Mouse (Mus musculus) stomach, embryonic 16.5 days (tissue): ENCODE results near the gene Rwdd1. TPM values are rescaled to one million over a fixed set of nuclear protein-coding genes. Genes with fewer than 3 reads are reported as not detected.
A peak's percentile ranks its signal among the peaks of the same experiment; 100 is the strongest.

Experiments
- ATAC-seq: fragments of 200-750 bp; cut with Nextera tagmentation; 2 replicates; pipeline ENCODE4 v1.8.0; 2017; ENCODE audit warnings: moderate number of reproducible peaks, moderate TSS enrichment; ENCODE audit not compliant: insufficient read depth, low FRiP score
- H3K27ac ChIP-seq: fragments of 300-500 bp; sonication (generic); 2 replicates; pipeline ENCODE4 v1.5.1; 2014; ENCODE audit warnings: low read length
- H3K27me3 ChIP-seq: fragments of 300-500 bp; sonication (generic); 2 replicates; pipeline ENCODE4 v1.6.1; 2014; ENCODE audit warnings: low read length, control low read depth, mixed read lengths; ENCODE audit not compliant: control insufficient read depth, insufficient read depth
- H3K36me3 ChIP-seq: fragments of 300-500 bp; sonication (generic); 2 replicates; pipeline ENCODE4 v1.6.1; 2014; ENCODE audit warnings: low read length; ENCODE audit not compliant: control insufficient read depth, insufficient read depth
- H3K4me1 ChIP-seq: fragments of 300-500 bp; sonication (generic); 2 replicates; pipeline ENCODE4 v1.6.1; 2014; ENCODE audit warnings: low read length, control low read depth, mixed read lengths; ENCODE audit not compliant: control insufficient read depth, insufficient read depth
- H3K4me2 ChIP-seq: fragments of 300-500 bp; sonication (generic); 2 replicates; pipeline ENCODE4 v1.6.1; 2014; ENCODE audit warnings: low read depth, low read length, mixed read lengths
- H3K4me3 ChIP-seq: fragments of 300-500 bp; sonication (generic); replicated peaks from 2 replicates; pipeline ENCODE4 v1.5.1; 2014; ENCODE audit warnings: mild to moderate bottlenecking, low read length
- H3K9ac ChIP-seq: fragments of 300-500 bp; sonication (generic); 2 replicates; pipeline ENCODE4 v1.6.1; 2014; ENCODE audit warnings: low read length
- H3K9me3 ChIP-seq: fragments of 300-500 bp; sonication (generic); replicated peaks from 2 replicates; pipeline ENCODE4 v1.6.1; 2016; ENCODE audit warnings: low read length, control low read depth; ENCODE audit not compliant: control insufficient read depth
- WGBS: fragments of 180-500 bp; shearing (Covaris S2); extraction: QIAGEN DNeasy Blood & Tissue Kit; methylation state at CpG from one replicate; pipeline ENCODE4 v1.1.7; 2014; 5-methylcytosine and 5-hydroxymethylcytosine counted together
- polyA plus RNA-seq: library from polyadenylated mRNA; unstranded; fragments of >200 nt; fragmentation: Nextera tagmentation; extraction: Ambion mirVana; gene quantifications from 2 replicates; pipeline ENCODE4 v1.2.1, GENCODE M21; 2015

Rwdd1 gene
- polyA plus RNA-seq: 88.3 and 109 TPM in 2 replicates

DNA sequence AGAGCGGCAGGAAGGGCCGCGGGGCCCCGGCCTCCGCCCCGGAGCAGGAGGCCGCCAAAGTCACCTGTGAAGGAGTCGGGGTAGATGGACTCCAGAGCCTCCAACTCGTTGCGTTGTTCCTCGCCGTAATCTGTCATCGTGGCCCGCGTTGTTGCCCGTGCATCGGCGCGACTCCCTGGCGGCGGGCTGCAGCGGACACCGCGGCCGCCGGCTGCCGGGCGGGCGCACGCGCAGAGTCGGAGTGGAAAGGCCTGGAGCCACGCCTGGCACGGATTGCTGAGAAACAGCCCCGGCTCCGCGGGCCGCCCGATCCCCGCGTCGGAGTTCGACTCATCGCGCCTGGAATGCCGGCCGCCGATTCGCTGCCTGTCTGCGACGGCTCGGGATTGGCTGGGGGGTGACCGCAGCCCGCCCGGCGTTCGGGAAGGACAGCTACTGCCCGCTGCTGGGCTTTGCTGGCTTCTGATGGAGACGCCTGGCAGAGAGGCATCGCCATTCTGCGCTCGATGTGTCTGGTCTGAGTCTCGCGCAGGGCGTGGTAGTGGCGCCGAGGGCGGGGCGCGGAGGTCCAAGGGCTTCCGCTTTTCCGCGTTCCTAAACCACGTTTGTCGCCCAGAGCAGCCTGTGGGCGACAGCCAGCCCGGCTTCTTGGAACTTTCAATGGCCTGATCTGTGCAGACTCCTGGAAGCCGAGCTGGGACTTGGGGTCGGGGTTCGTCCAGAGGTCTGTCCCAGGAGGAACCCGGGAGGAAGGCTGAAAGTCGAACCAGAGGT lies at the start of gene Rwdd1:
TSS of gene Rwdd1 (minus strand) at position 323 of the 774 bp plus-strand sequence.
- Histone ChIP-seq H3K9ac (peak within 1 kb of the TSS; percentile 84), H3K4me1 (peaks cover 10% of the 10 kb centered on the region), H3K27ac (peak within 1 kb of the TSS; percentile 90), H3K9me3 (no peaks in the 10 kb centered on the region), H3K36me3 (no peaks in the 10 kb centered on the region), H3K27me3 (no peaks in the 10 kb centered on the region), H3K4me2 (peak within 1 kb of the TSS; percentile 71), H3K4me3 (peak within 1 kb of the TSS; percentile 69)
- under 1% methylated on average over 80 of the region's 82 CpGs for WGBS
- peak; percentile 100 for ATAC-seq

- Histone ChIP-seq H3K36me3 (no peaks in the 10 kb centered on the region), H3K4me3 (no peak overlapping the region), H3K4me1 (peaks cover 7% of the 10 kb centered on the region), H3K9ac (no peak overlapping the region), H3K4me2 (no peak overlapping the region), H3K27me3 (no peaks in the 10 kb centered on the region), H3K9me3 (no peaks in the 10 kb centered on the region), H3K27ac (no peak overlapping the region)
- WGBS: 51% methylated on average over 3 of the region's 3 CpGs
- ATAC-seq: no peak
Measured at GRCm38 (mm10) chr10:34066591-34066990, 47.2 kb upstream of the Rwdd1 start.

- Histone ChIP-seq H3K4me3 (no peak overlapping the region), H3K9me3 (no peaks in the 10 kb centered on the region), H3K9ac (no peak overlapping the region), H3K4me1 (no peaks in the 10 kb centered on the region), H3K27ac (no peak overlapping the region), H3K36me3 (no peaks in the 10 kb centered on the region), H3K27me3 (no peaks in the 10 kb centered on the region), H3K4me2 (no peak overlapping the region)
- 59% methylated on average over 2 of the region's 2 CpGs for WGBS
- ATAC-seq: no peak
Measured at GRCm38 (mm10) chr10:34053987-34054386, 34.6 kb upstream of the Rwdd1 start.

GRCm38 (mm10) chr10:34044210-34044609 lies 24.8 kb upstream of the Rwdd1 start, which contains the start of gene Calhm4:
Gene Calhm4, minus strand, starts transcription at chr10:34044310.
- H3K4me3 ChIP-seq: no peak within 1 kb of the TSS
- H3K27ac ChIP-seq: no peak within 1 kb of the TSS
- no peaks in the 10 kb centered on the region for H3K9me3 ChIP-seq
- no peak within 1 kb of the TSS for H3K9ac ChIP-seq
- ATAC-seq: no peak
- no peaks in the 10 kb centered on the region for H3K4me1 ChIP-seq
- WGBS: 80% methylated on average over 5 of the region's 5 CpGs
- no peaks in the 10 kb centered on the region for H3K27me3 ChIP-seq
- H3K36me3 ChIP-seq: no peaks in the 10 kb centered on the region
- H3K4me2 ChIP-seq: no peak within 1 kb of the TSS

- Histone ChIP-seq H3K4me2 (no peak within 1 kb of the TSS), H3K4me3 (no peak within 1 kb of the TSS), H3K9ac (no peak within 1 kb of the TSS), H3K27ac (no peak within 1 kb of the TSS), H3K27me3 (no peaks in the 10 kb centered on the region), H3K36me3 (no peaks in the 10 kb centered on the region), H3K4me1 (peaks cover 7% of the 10 kb centered on the region), H3K9me3 (no peaks in the 10 kb centered on the region)
- WGBS: 75% methylated on average over 3 of the region's 3 CpGs
- no peak for ATAC-seq
Measured at GRCm38 (mm10) chr10:34037401-34037800, 18.0 kb upstream of the Rwdd1 start, which contains the start of gene Trappc3l. Gene Trappc3l, plus strand, starts transcription at chr10:34037597.

- Histone ChIP-seq H3K9me3 (no peaks in the 10 kb centered on the region), H3K36me3 (no peaks in the 10 kb centered on the region), H3K4me3 (no peak overlapping the region), H3K4me2 (no peak overlapping the region), H3K4me1 (peaks cover 7% of the 10 kb centered on the region), H3K27me3 (no peaks in the 10 kb centered on the region), H3K9ac (no peak overlapping the region), H3K27ac (no peak overlapping the region)
- WGBS: 10% methylated on average over 5 of the region's 5 CpGs
- no peak for ATAC-seq
Measured at GRCm38 (mm10) chr10:34036587-34036986, 17.2 kb upstream of the Rwdd1 start.

DNA sequence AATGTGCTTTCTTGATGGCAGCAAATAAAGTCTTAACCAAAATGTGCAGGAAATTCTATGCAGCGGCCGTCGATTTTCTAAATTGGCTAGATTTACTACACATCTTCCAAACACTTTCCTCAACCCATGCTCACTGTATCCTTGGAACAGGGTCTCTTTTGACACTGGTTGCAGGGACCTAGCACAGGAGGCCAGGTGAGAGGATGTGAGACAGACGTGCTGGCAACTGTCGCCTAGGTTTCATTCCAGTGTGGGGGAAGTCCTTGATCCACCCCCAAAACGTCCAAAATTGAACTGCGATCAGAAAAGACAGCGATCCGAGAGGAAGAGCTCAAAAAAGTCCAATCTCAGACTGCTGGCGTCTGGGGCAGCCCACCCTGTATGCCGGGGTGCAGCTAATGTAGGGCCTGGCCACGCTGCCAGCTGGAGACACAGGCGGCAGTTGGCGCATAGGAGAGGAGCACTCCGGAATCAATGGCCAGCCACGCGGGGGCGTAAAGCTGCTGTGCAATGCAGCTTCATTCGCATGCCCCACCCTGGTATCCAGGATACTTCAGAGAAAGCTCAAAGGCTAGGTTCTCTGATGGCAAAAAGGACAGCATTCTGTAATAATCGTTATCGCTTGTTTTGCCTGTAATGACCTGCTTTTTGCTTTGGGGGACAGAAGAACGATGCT lies 14.3 kb upstream of the Rwdd1 start:
- Histone ChIP-seq H3K9me3 (no peaks in the 10 kb centered on the region), H3K36me3 (no peaks in the 10 kb centered on the region), H3K27me3 (no peaks in the 10 kb centered on the region), H3K4me1 (peaks cover 7% of the 10 kb centered on the region), H3K27ac (no peak overlapping the region), H3K4me2 (peak overlapping the region; percentile 49), H3K9ac (peak overlapping the region; percentile 62), H3K4me3 (peak overlapping the region; percentile 26)
- 19% methylated on average over 22 of the region's 22 CpGs for WGBS
- peak; percentile 79 for ATAC-seq

DNA sequence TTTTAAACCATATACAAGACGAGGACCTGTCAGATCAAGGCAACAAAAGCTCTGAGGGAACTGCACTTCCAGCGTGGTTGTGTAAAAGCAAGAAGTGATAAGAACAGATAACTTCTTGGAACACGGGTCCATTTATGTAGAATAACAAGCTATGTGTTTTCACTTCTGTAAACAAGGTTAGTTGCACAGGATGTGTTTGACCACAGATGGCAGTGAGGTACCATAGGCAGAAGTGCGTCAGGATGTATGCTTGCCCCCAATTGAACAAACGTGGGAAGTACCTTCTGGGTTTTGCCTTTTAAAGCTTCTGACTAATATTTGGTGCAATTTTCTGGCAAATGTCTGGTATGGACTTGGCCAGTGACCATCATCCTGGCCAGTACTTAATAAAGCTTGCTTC lies 10.9 kb upstream of the Rwdd1 start:
- WGBS: 60% methylated on average over 5 of the region's 5 CpGs

GRCm38 (mm10) chr10:34018746-34019301 lies 600 bp downstream of the Rwdd1 start:
- peaks cover 10% of the 10 kb centered on the region for H3K4me1 ChIP-seq
- no peaks in the 10 kb centered on the region for H3K27me3 ChIP-seq
- H3K27ac ChIP-seq: peak overlapping the region; percentile 90
- H3K4me3 ChIP-seq: peak overlapping the region; percentile 69
- H3K9me3 ChIP-seq: no peaks in the 10 kb centered on the region
- WGBS: under 1% methylated on average over 21 of the region's 21 CpGs
- H3K4me2 ChIP-seq: peak overlapping the region; percentile 71
- ATAC-seq: no peak; the same call in 1 of the 2 replicates
- peak overlapping the region; percentile 84 for H3K9ac ChIP-seq
- H3K36me3 ChIP-seq: no peaks in the 10 kb centered on the region

More for the DNA sequence above, 10.9 kb upstream of the Rwdd1 start:
- no peak overlapping the region for H3K4me2 ChIP-seq
- H3K27ac ChIP-seq: no peak overlapping the region
- peaks cover 7% of the 10 kb centered on the region for H3K4me1 ChIP-seq
- H3K9me3 ChIP-seq: no peaks in the 10 kb centered on the region
- H3K9ac ChIP-seq: no peak overlapping the region
- no peaks in the 10 kb centered on the region for H3K36me3 ChIP-seq
- no peak overlapping the region for H3K4me3 ChIP-seq
- no peak for ATAC-seq
- H3K27me3 ChIP-seq: no peaks in the 10 kb centered on the region
